8 mouse cellular contexts compared by ENCODE assay signal in the genomic region with DNA sequence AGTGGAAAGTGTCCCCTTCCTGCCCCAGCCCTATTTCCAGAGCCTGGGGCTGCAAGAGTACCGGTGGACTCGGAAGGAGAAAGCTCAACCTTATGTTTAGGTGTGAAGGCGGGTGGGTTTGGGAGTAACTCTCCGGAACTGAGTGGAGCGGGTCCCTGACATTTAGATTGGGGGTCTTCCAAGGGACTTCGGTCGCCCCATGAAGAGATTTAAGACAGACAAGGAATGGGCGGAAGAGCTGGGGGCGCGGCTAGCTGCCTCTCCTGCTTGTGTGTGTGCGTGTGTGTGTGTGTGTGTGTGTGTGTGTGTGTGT.
DNase-seq lines count a peak whose midpoint lies in the region; ATAC-seq and TF ChIP-seq lines count a peak whose summit lies in the region.

No protein-coding gene starts in this region.

- peaks cover 1% of the 10 kb centered on the region; the same call in 1 of the 2 replicates for H3K4me1 ChIP-seq in heart, adult 2 months (ENCODE audit: control insufficient read depth, insufficient read depth, low read length)
- H3K4me1 ChIP-seq in hindbrain, embryonic 11.5 days (replicated peaks; ENCODE audit: control insufficient read depth, insufficient read depth, low read length): no peaks in the 10 kb centered on the region
- H3K4me1 ChIP-seq in midbrain, embryonic 12.5 days: peaks cover 53% of the 10 kb centered on the region

- H3K79me2 ChIP-seq in heart, adult 2 months (replicated peaks; ENCODE audit: control insufficient read depth, insufficient read depth, low read length): no peaks in the 10 kb centered on the region

- peak overlapping the region; percentile 75 for H3K9ac ChIP-seq in heart, adult 2 months (ENCODE audit: low read depth, low read length)
- no peak overlapping the region; the same call in 1 of the 2 replicates for H3K9ac ChIP-seq in hindbrain, embryonic 11.5 days (ENCODE audit: low read depth, low read length)
- H3K9ac ChIP-seq in midbrain, embryonic 12.5 days (replicated peaks): peak overlapping the region; percentile 78

- H3K36me3 ChIP-seq in heart, adult 2 months (ENCODE audit: control insufficient read depth, insufficient read depth, low read length): no peaks in the 10 kb centered on the region
- H3K36me3 ChIP-seq in hindbrain, embryonic 11.5 days (ENCODE audit: control insufficient read depth, insufficient read depth, low read length): no peaks in the 10 kb centered on the region
- no peaks in the 10 kb centered on the region for H3K36me3 ChIP-seq in midbrain, embryonic 12.5 days

- H3K4me3 ChIP-seq in heart, adult 2 months: peak overlapping the region; percentile 79
- peak overlapping the region; percentile 79 for H3K4me3 ChIP-seq in hindbrain, embryonic 11.5 days (ENCODE audit: low read depth, low read length)
- H3K4me3 ChIP-seq in midbrain, embryonic 12.5 days: peak overlapping the region; percentile 71

- no peak for TF ChIP-seq CTCF in heart, adult 2 months (IDR thresholded peaks at IDR 0.05)

- ATAC-seq in hindbrain, embryonic 11.5 days (ENCODE audit: low FRiP score): no peak
- ATAC-seq in midbrain, embryonic 12.5 days (ENCODE audit: low FRiP score, low read depth): peak; percentile 3; the same call in 1 of the 2 replicates
- no peak for ATAC-seq in monocyte, adult 5-6 weeks (replicated peaks; ENCODE audit: insufficient number of reproducible peaks, low FRiP score, low TSS enrichment, poor library complexity, severe bottlenecking)

- no peaks in the 10 kb centered on the region for H3K27me3 ChIP-seq in heart, adult 2 months (ENCODE audit: control insufficient read depth, insufficient read depth, low read length)
- peaks cover 33% of the 10 kb centered on the region for H3K27me3 ChIP-seq in hindbrain, embryonic 11.5 days (ENCODE audit: control insufficient read depth, insufficient read depth, low read length)
- H3K27me3 ChIP-seq in midbrain, embryonic 12.5 days: peaks cover 72% of the 10 kb centered on the region

- DNase-seq in heart, adult 2 months: no peak
- no peak for DNase-seq in heart, postnatal 14 days
- peak; percentile 17 for DNase-seq in MN1 (ENCODE audit: low spot score)
- peak; percentile 29 for DNase-seq in hindbrain, embryonic 11.5 days (ENCODE audit: low spot score)
- no peak for DNase-seq in cerebellum, adult 11 months
- DNase-seq in embryo, embryonic 11 days: no peak

- peak overlapping the region; percentile 99 for H3K4me2 ChIP-seq in hindbrain, embryonic 11.5 days (replicated peaks; ENCODE audit: low read depth, low read length)
- H3K4me2 ChIP-seq in midbrain, embryonic 12.5 days (replicated peaks): peak overlapping the region; percentile 99

- WGBS in heart, adult 2 months: 7% methylated on average over 11 of the region's 11 CpGs
- 0% methylated on average over 9 of the region's 11 CpGs for WGBS in hindbrain, embryonic 11.5 days
- WGBS in midbrain, embryonic 12.5 days: 2% methylated on average over 8 of the region's 11 CpGs

- H3K9me3 ChIP-seq in hindbrain, embryonic 11.5 days (ENCODE audit: control insufficient read depth, low read length): no peaks in the 10 kb centered on the region
- no peaks in the 10 kb centered on the region for H3K9me3 ChIP-seq in midbrain, embryonic 12.5 days

- no peak for TF ChIP-seq EP300 in heart, adult 2 months (IDR thresholded peaks at IDR 0.05; ENCODE audit: insufficient read depth, low read depth, low read length)

- TF ChIP-seq POLR2A in heart, adult 2 months (IDR thresholded peaks at IDR 0.05; ENCODE audit: insufficient read depth, low read depth, low read length): no peak

- intact Hi-C loops in heart, adult 2 months (cut with DNase I): loop anchor here (5.0 kb wide), 2 partner anchors 165 to 285 kb away; a partner anchor contains a TSS
- intact Hi-C loops in heart, postnatal 14 days (cut with DNase I): loop anchor here (2.0 to 10.0 kb wide), 3 partner anchors 86 to 288 kb away; a partner anchor contains a TSS

- H3K27ac ChIP-seq in heart, adult 2 months: no peak overlapping the region
- H3K27ac ChIP-seq in hindbrain, embryonic 11.5 days (ENCODE audit: low read depth, low read length): no peak overlapping the region
- H3K27ac ChIP-seq in midbrain, embryonic 12.5 days (replicated peaks): no peak overlapping the region

Comparison
In these comparisons a context has a peak if more than half of its experiments do, and no peak if none do; other contexts are left out.
1. DNase-seq: peak in MN1 (single experiment) and hindbrain, embryonic 11.5 days (single experiment); none in heart, adult 2 months (0 of 2), heart, postnatal 14 days (0 of 2), cerebellum, adult 11 months (single experiment) and embryo, embryonic 11 days (single experiment).
2. Peak in every context shown above with its lines, with median percentiles within 50 percentile points of each other: H3K4me3 ChIP-seq.